Mouse (Mus musculus) neural tube, embryonic 11.5 days (tissue): ENCODE measurements around the gene Edaradd. TPM values are rescaled to one million over a fixed set of nuclear protein-coding genes. Genes with fewer than 3 reads are reported as not detected.

Experiments used
- ATAC-seq: fragments of 200-750 bp; cut with Nextera tagmentation; 2 replicates; pipeline ENCODE4 v1.8.0; 2017; ENCODE audit warnings: moderate number of reproducible peaks, mild to moderate bottlenecking, moderate TSS enrichment, moderate library complexity; ENCODE audit not compliant: insufficient read depth, low FRiP score, low TSS enrichment
- DNase-seq: peaks from one replicate; pipeline ENCODE4 v3.0.0-alpha.2; 2015; ENCODE audit warnings: low spot score
- H3K27ac ChIP-seq: fragments of 300-500 bp; sonication (generic); 2 replicates; pipeline ENCODE4 v1.5.1; 2014; ENCODE audit warnings: low read depth, mild to moderate bottlenecking, low read length
- H3K27me3 ChIP-seq: fragments of 300-500 bp; sonication (generic); 2 replicates; pipeline ENCODE4 v1.6.1; 2014; ENCODE audit warnings: mild to moderate bottlenecking, low read length, mixed read lengths; ENCODE audit not compliant: control insufficient read depth, insufficient read depth
- H3K36me3 ChIP-seq: fragments of 300-500 bp; sonication (generic); 2 replicates; pipeline ENCODE4 v1.6.1; 2014; ENCODE audit warnings: mild to moderate bottlenecking, low read length, moderate library complexity, mixed read lengths; ENCODE audit not compliant: control insufficient read depth, insufficient read depth
- H3K4me1 ChIP-seq: fragments of 300-500 bp; sonication (generic); 2 replicates; pipeline ENCODE4 v1.6.1; 2014; ENCODE audit warnings: low read length, mixed read lengths; ENCODE audit not compliant: control insufficient read depth, insufficient read depth
- H3K4me2 ChIP-seq: fragments of 300-500 bp; sonication (generic); 2 replicates; pipeline ENCODE4 v1.6.1; 2014; ENCODE audit warnings: low read depth, mild to moderate bottlenecking, moderate library complexity
- H3K4me3 ChIP-seq: fragments of 300-500 bp; sonication (generic); 2 replicates; pipeline ENCODE4 v1.5.1; 2014; ENCODE audit warnings: low read depth, low read length
- H3K9ac ChIP-seq: fragments of 300-500 bp; sonication (generic); 2 replicates; pipeline ENCODE4 v1.6.1; 2014; ENCODE audit warnings: mild to moderate bottlenecking, low read length
- H3K9me3 ChIP-seq: fragments of 300-500 bp; sonication (generic); 2 replicates; pipeline ENCODE4 v1.6.1; 2016; ENCODE audit warnings: low read length; ENCODE audit not compliant: control insufficient read depth
- WGBS: fragments of 180-500 bp; shearing (Covaris S2); extraction: QIAGEN DNeasy Blood & Tissue Kit; methylation state at CpG from one replicate; pipeline ENCODE4 v1.1.7; 2014; 5-methylcytosine and 5-hydroxymethylcytosine counted together
- polyA plus RNA-seq: library from polyadenylated mRNA; unstranded; fragments of >200 nt; fragmentation: Nextera tagmentation; extraction: Ambion mirVana; gene quantifications from 2 replicates; pipeline ENCODE4 v1.2.1, GENCODE M21; 2014

Gene Edaradd
- polyA plus RNA-seq, 1 experiment from 2014 or later, result 1.0 TPM

- Histone ChIP-seq H3K27ac (no peak overlapping the region), H3K4me1 (no peaks in the 10 kb centered on the region), H3K9me3 (no peaks in the 10 kb centered on the region), H3K4me2 (no peak overlapping the region), H3K36me3 (peaks cover 18% of the 10 kb centered on the region), H3K27me3 (no peaks in the 10 kb centered on the region), H3K9ac (no peak overlapping the region), H3K4me3 (no peak overlapping the region)
- WGBS, result 82% methylated on average over 5 of the region's 5 CpGs
- no peak for DNase-seq
- ATAC-seq, result no peak
These were observed 86.4 kb downstream of the Edaradd start for GRCm38 (mm10) chr13:12433843-12434242.

GRCm38 (mm10) chr13:12428556-12428955 lies 91.7 kb downstream of the Edaradd start:
- no peak overlapping the region for H3K4me3 ChIP-seq
- no peak overlapping the region for H3K4me2 ChIP-seq
- H3K9me3 ChIP-seq, result no peaks in the 10 kb centered on the region
- no peaks in the 10 kb centered on the region for H3K27me3 ChIP-seq
- WGBS, result 95% methylated on average over 12 of the region's 13 CpGs
- H3K27ac ChIP-seq, result no peak overlapping the region
- H3K4me1 ChIP-seq, result no peaks in the 10 kb centered on the region
- no peak overlapping the region for H3K9ac ChIP-seq
- peaks cover 23% of the 10 kb centered on the region for H3K36me3 ChIP-seq
- DNase-seq (no peak), ATAC-seq (no peak)

Other genes starting within 250 kb of the Edaradd start
- gene Actn2, start 179.7 kb downstream of the Edaradd start, polyA plus RNA-seq, result 31.9 and 32.4 TPM in 2 replicates
- gene Heatr1, start 125.4 kb downstream of the Edaradd start, polyA plus RNA-seq, result 35.9 and 38.7 TPM in 2 replicates
- 14.3 and 15.6 TPM in 2 replicates for gene Lgals8, start 55.5 kb downstream of the Edaradd start, polyA plus RNA-seq
- 12.0 and 12.2 TPM in 2 replicates for gene Ero1lb, start 45.4 kb upstream of the Edaradd start, polyA plus RNA-seq